Mouse (Mus musculus) brain, embryonic 14.5 days (tissue): Measurements from ENCODE around the gene Olfr549.

Experiments used
- CTCF ChIP-seq: fragments of 200-500 bp; IDR thresholded peaks from 2 replicates; pipeline ENCODE4 v1.5.1; 2012; ENCODE audit warnings: inconsistent platforms, mild to moderate bottlenecking, moderate library complexity, borderline replicate concordance; ENCODE audit not compliant: insufficient read depth, insufficient read length; ENCODE audit errors: extremely low read depth
- POLR2A ChIP-seq: fragments of 200-500 bp; IDR thresholded peaks from 2 replicates; pipeline ENCODE4 v1.6.1; 2012; ENCODE audit warnings: mild to moderate bottlenecking, inconsistent platforms, borderline replicate concordance; ENCODE audit not compliant: poor library complexity, insufficient read depth, insufficient read length, severe bottlenecking; ENCODE audit errors: extremely low read depth

DNA sequence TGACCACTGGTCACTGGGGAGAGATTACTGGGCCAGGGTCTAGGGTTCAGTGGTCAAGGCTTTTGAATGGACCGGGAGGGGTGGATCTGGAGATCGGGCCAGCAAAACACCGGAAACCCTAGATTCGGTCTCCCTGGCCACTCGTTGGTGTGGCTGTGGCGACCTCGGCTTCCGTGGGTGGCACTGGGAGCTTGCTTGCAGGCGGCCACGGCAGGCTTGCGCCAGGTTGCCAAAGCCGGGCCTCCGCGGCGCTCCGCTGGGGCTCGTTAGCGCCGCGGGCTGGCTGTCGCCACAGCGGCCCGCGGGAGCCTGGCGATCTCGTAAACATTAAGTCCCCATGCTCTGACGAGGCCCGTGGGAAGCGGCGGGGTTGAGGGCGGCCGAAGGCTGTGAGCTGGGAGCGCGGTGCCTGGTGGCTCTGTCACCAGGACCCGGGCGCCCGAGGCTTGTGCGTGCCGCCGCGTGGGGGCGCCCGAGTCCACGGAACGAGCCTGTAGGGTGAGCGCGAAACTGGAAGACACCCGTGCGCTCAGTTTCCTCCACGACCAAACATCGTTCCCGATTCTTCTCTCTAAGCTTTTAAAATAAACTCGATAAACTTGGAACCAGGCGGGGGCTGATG is 36.7 kb upstream of the Olfr549 start:
- TF ChIP-seq POLR2A (no peak), CTCF (peak; percentile 86)
